Mouse (Mus musculus) kidney, adult 2 months (tissue): ENCODE measurements around the gene Ifitm10.

Experiments used
- CTCF ChIP-seq: fragments of 200-500 bp; conservative IDR thresholded peaks from 2 replicates; pipeline ENCODE4 v1.5.1; 2011; ENCODE audit warnings: low read depth, mild to moderate bottlenecking, control low read depth, low read length, moderate library complexity, mixed read lengths; ENCODE audit not compliant: insufficient read depth, insufficient read length
- POLR2A ChIP-seq: fragments of 200-500 bp; IDR thresholded peaks from one replicate; pipeline ENCODE4 v1.6.1; 2011; ENCODE audit warnings: low read depth, low read length, control low read depth

GRCm38 (mm10) chr7:142303249-142303648, 70.3 kb downstream of the Ifitm10 start, which contains the start of gene Krtap5-4:
- no peak for TF ChIP-seq POLR2A
- TF ChIP-seq CTCF: no peak
